Mouse (Mus musculus): ENCODE data around the gene Ang.

The Ang gene

GRCm38 (mm10) chr14:51130315-51130940, 39.5 kb downstream of the Ang start:
- DNase-seq, result no peak

GRCm38 (mm10) chr14:51131086-51131815, 40.3 kb downstream of the Ang start:
- DNase-seq, result no peak

- no peak for DNase-seq
These were observed 41.4 kb downstream of the Ang start for GRCm38 (mm10) chr14:51132372-51132771.

GRCm38 (mm10) chr14:51140342-51140741, 49.4 kb downstream of the Ang start:
- no peak for DNase-seq

GRCm38 (mm10) chr14:51142119-51142518, 51.2 kb downstream of the Ang start:
- no peak for DNase-seq

- no peak for DNase-seq
These were observed 51.6 kb downstream of the Ang start for GRCm38 (mm10) chr14:51142568-51142967.

GRCm38 (mm10) chr14:51143287-51143686, 52.3 kb downstream of the Ang start:
- DNase-seq, result no peak

- DNase-seq, result no peak
These were observed 53.0 kb downstream of the Ang start for GRCm38 (mm10) chr14:51143937-51144336.

GRCm38 (mm10) chr14:51144451-51144850, 53.5 kb downstream of the Ang start:
- no peak for DNase-seq

GRCm38 (mm10) chr14:51145521-51145920, 54.6 kb downstream of the Ang start:
- no peak for DNase-seq

- DNase-seq, result no peak
These were observed 55.7 kb downstream of the Ang start, which contains the start of gene Rnase1 for GRCm38 (mm10) chr14:51146685-51147084. Gene Rnase1, minus strand, starts transcription at chr14:51146785.

GRCm38 (mm10) chr14:51148006-51148405, 57.1 kb downstream of the Ang start:
- no peak for DNase-seq

GRCm38 (mm10) chr14:51149164-51149563, 58.2 kb downstream of the Ang start:
- DNase-seq, result no peak

- DNase-seq, result no peak
These were observed 59.4 kb downstream of the Ang start for GRCm38 (mm10) chr14:51150206-51150831.
